Mouse (Mus musculus) liver, adult 2 months (tissue): Measurements from ENCODE around the gene Cacna2d3.

ENCODE experiments used
- CTCF ChIP-seq: fragments of 200-500 bp; IDR thresholded peaks from 2 replicates; pipeline ENCODE4 v1.5.1; 2011; ENCODE audit warnings: low read depth, low read length, control low read depth
- POLR2A ChIP-seq: fragments of 200-500 bp; IDR thresholded peaks from 2 replicates; pipeline ENCODE4 v1.6.1; 2011; ENCODE audit warnings: low read length, control low read depth; ENCODE audit not compliant: insufficient read depth; ENCODE audit errors: extremely low read depth

GRCm38 (mm10) chr14:29393786-29394185 lies 327.9 kb downstream of the Cacna2d3 start:
- TF ChIP-seq CTCF (no peak), POLR2A (no peak)
